ENCODE assay signal across 20 mouse cellular contexts in genomic region chr17:81088866-81089265, GRCm38 (mm10).
"Had no signal": no experiment of that assay in that cellular context is flagged by ENCODE, and none has a peak within 500 bp of the region (broad histone marks: within the 10 kb centered on the region; RNA-seq: fewer than 3 reads in every experiment).

No protein-coding gene starts in this region.

- H3K27me3 ChIP-seq: kidney, embryonic 15.5 days; liver, embryonic 13.5 days; megakaryocyte, embryonic 14.5 days; midbrain, embryonic 13.5 days; neural tube, embryonic 12.5 days; neural tube, embryonic 15.5 days had no signal

- H3K4me3 ChIP-seq: kidney, embryonic 15.5 days; left cerebral cortex, adult 2 months; liver, embryonic 13.5 days; megakaryocyte, embryonic 14.5 days; midbrain, embryonic 10.5 days; midbrain, embryonic 13.5 days; neural tube, embryonic 12.5 days; neural tube, embryonic 15.5 days had no signal

- ATAC-seq: lung, postnatal 0 days; midbrain, embryonic 13.5 days had no signal

- H3K4me2 ChIP-seq: kidney, embryonic 15.5 days; liver, embryonic 13.5 days; midbrain, embryonic 13.5 days; neural tube, embryonic 12.5 days; neural tube, embryonic 15.5 days had no signal

- DNase-seq: kidney, adult 11 months; kidney, adult 8-10 months; kidney, postnatal 10 days; kidney, postnatal 36 days; layer of hippocampus, postnatal 36 days; liver, embryonic 13.5 days; lung, adult 2 months; lung, postnatal 36 days; right cerebral cortex, postnatal 4 days; thymus, adult 2 months; thymus, postnatal 14 days had no signal

- H3K36me3 ChIP-seq: kidney, embryonic 15.5 days; liver, embryonic 13.5 days; midbrain, embryonic 10.5 days; midbrain, embryonic 13.5 days; neural tube, embryonic 12.5 days; neural tube, embryonic 15.5 days had no signal

- H3K4me1 ChIP-seq: kidney, embryonic 15.5 days; liver, embryonic 13.5 days; megakaryocyte, embryonic 14.5 days; midbrain, embryonic 13.5 days; neural tube, embryonic 12.5 days; neural tube, embryonic 15.5 days had no signal

- H3K27ac ChIP-seq: kidney, embryonic 15.5 days; left cerebral cortex, adult 2 months; liver, embryonic 13.5 days; midbrain, embryonic 10.5 days; midbrain, embryonic 13.5 days; neural tube, embryonic 12.5 days; neural tube, embryonic 15.5 days; stomach, postnatal 0 days had no signal

- H3K9ac ChIP-seq: kidney, embryonic 15.5 days; liver, embryonic 13.5 days; midbrain, embryonic 13.5 days; neural tube, embryonic 12.5 days; neural tube, embryonic 15.5 days had no signal

- H3K9me3 ChIP-seq: kidney, embryonic 15.5 days; liver, embryonic 13.5 days; midbrain, embryonic 10.5 days; midbrain, embryonic 13.5 days; neural tube, embryonic 12.5 days; neural tube, embryonic 15.5 days had no signal
